Mouse (Mus musculus): ENCODE data around the gene Atp6v1a. TPM values are rescaled to one million over a fixed set of nuclear protein-coding genes. Genes with fewer than 3 reads are reported as not detected.
A peak's percentile ranks its signal among the peaks of the same experiment; 100 is the strongest.

Atp6v1a gene
- polyA plus RNA-seq (2016; fragmentation: Nextera tagmentation; extraction: Ambion mirVana), result 55.2 and 60.1 TPM in 2 replicates

GRCm38 (mm10) chr16:44139536-44140185, at the start of gene Atp6v1a, which contains the start of gene Naa50:
Gene Atp6v1a (minus strand): TSS chr16:44139705.
Gene Naa50 (plus strand): TSS chr16:44139830.
- peak within 1 kb of the TSS; percentile 94 for H3K4me3 ChIP-seq (replicated peaks)
- H3K36me3 ChIP-seq (replicated peaks), result no peaks in the 10 kb centered on the region
- under 1% methylated on average over 48 of the region's 71 CpGs for WGBS
- peak; percentile 92 for ATAC-seq (ENCODE audit: low FRiP score)
- H3K4me2 ChIP-seq, result peak within 1 kb of the TSS; percentile 88
- H3K9me3 ChIP-seq, result no peaks in the 10 kb centered on the region
- H3K4me1 ChIP-seq, result peaks cover 15% of the 10 kb centered on the region
- peak within 1 kb of the TSS; percentile 94 for H3K9ac ChIP-seq
- peak within 1 kb of the TSS; percentile 99 for H3K27ac ChIP-seq
- H3K27me3 ChIP-seq, result no peaks in the 10 kb centered on the region

DNA sequence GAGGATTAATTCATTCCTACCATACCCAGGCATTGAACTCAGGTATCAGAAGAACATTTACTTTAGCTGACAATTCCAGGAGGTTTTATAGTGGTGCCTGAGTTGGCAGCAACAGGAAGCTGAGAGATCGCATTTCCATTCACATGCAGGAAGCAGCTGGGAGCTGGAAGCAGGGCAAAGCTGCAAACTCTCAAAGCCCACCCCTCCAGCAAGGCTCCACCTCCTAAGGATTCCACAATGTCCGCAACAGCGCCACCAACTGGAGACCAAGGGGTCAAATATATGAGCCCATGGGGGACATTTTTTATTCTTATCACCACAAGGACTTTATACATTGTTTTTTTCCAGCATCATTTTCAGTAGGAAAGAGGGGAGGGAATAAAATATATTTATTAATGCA, 49.3 kb upstream of the Atp6v1a start:
- ATAC-seq (ENCODE audit: low FRiP score), result no peak
- 92% methylated on average over 3 of the region's 3 CpGs for WGBS
- Histone ChIP-seq H3K36me3 (replicated peaks) (peaks cover 4% of the 10 kb centered on the region), H3K9ac (no peak overlapping the region), H3K4me1 (no peaks in the 10 kb centered on the region), H3K4me3 (replicated peaks) (no peak overlapping the region), H3K27me3 (no peaks in the 10 kb centered on the region), H3K9me3 (no peaks in the 10 kb centered on the region), H3K27ac (no peak overlapping the region), H3K4me2 (no peak overlapping the region)

GRCm38 (mm10) chr16:44187172-44187571, 47.7 kb upstream of the Atp6v1a start:
- Histone ChIP-seq H3K4me1 (no peaks in the 10 kb centered on the region), H3K4me3 (replicated peaks) (no peak overlapping the region), H3K9ac (no peak overlapping the region), H3K9me3 (no peaks in the 10 kb centered on the region), H3K36me3 (replicated peaks) (peaks cover 4% of the 10 kb centered on the region), H3K4me2 (no peak overlapping the region), H3K27me3 (no peaks in the 10 kb centered on the region), H3K27ac (no peak overlapping the region)
- no peak for ATAC-seq (ENCODE audit: low FRiP score)
- WGBS, result 94% methylated on average over 4 of the region's 4 CpGs

GRCm38 (mm10) chr16:44184769-44185168, 45.3 kb upstream of the Atp6v1a start:
- no peaks in the 10 kb centered on the region for H3K4me1 ChIP-seq
- H3K36me3 ChIP-seq (replicated peaks), result peaks cover 7% of the 10 kb centered on the region
- no peaks in the 10 kb centered on the region for H3K9me3 ChIP-seq
- ATAC-seq (ENCODE audit: low FRiP score), result no peak
- WGBS, result 84% methylated on average over 3 of the region's 3 CpGs
- no peak overlapping the region for H3K27ac ChIP-seq
- no peak overlapping the region for H3K9ac ChIP-seq
- no peaks in the 10 kb centered on the region for H3K27me3 ChIP-seq
- no peak overlapping the region for H3K4me3 ChIP-seq (replicated peaks)
- no peak overlapping the region for H3K4me2 ChIP-seq

DNA sequence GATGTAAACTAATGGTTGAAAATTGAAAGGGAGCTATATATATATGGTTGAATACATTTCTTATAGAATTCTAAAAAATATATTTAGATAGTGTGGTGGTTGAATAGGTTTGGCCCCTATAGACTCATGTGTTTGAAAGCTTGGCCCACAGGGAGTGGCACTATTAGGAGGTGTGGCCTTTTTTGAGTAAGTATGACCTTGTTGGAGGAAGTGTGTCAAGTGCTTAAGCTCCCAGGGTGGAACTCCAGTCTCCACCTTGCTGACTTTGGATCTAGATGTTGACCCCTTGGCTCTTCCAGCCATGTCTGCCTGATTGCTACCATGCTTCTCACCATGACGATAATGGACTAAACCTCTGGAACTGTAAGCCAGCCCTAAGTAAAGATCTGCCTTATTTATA, 43.1 kb upstream of the Atp6v1a start:
- Histone ChIP-seq H3K9me3 (no peaks in the 10 kb centered on the region), H3K27me3 (no peaks in the 10 kb centered on the region), H3K4me1 (no peaks in the 10 kb centered on the region), H3K4me2 (no peak overlapping the region), H3K4me3 (replicated peaks) (no peak overlapping the region), H3K27ac (no peak overlapping the region), H3K9ac (no peak overlapping the region), H3K36me3 (replicated peaks) (peaks cover 3% of the 10 kb centered on the region; the same call in 1 of the 2 replicates)
- ATAC-seq (ENCODE audit: low FRiP score), result no peak
- WGBS, result 91% methylated on average over 1 of the region's 1 CpGs

- no peaks in the 10 kb centered on the region for H3K27me3 ChIP-seq
- no peaks in the 10 kb centered on the region for H3K9me3 ChIP-seq
- no peak for ATAC-seq (ENCODE audit: low FRiP score)
- peaks cover 3% of the 10 kb centered on the region; the same call in 1 of the 2 replicates for H3K36me3 ChIP-seq (replicated peaks)
- WGBS, result 79% methylated on average over 1 of the region's 1 CpGs
- H3K4me2 ChIP-seq, result no peak overlapping the region
- H3K4me3 ChIP-seq (replicated peaks), result no peak overlapping the region
- H3K9ac ChIP-seq, result no peak overlapping the region
- H3K27ac ChIP-seq, result no peak overlapping the region
- H3K4me1 ChIP-seq, result peaks cover 16% of the 10 kb centered on the region
Observed at GRCm38 (mm10) chr16:44178555-44178954, 39.0 kb upstream of the Atp6v1a start.

GRCm38 (mm10) chr16:44176511-44176910, 37.0 kb upstream of the Atp6v1a start:
- no peak overlapping the region for H3K4me2 ChIP-seq
- ATAC-seq (ENCODE audit: low FRiP score), result no peak
- H3K9ac ChIP-seq, result no peak overlapping the region
- no peak overlapping the region for H3K27ac ChIP-seq
- H3K4me1 ChIP-seq, result peaks cover 17% of the 10 kb centered on the region
- H3K36me3 ChIP-seq (replicated peaks), result peaks cover 3% of the 10 kb centered on the region; the same call in 1 of the 2 replicates
- 92% methylated on average over 2 of the region's 2 CpGs for WGBS
- H3K4me3 ChIP-seq (replicated peaks), result no peak overlapping the region
- no peaks in the 10 kb centered on the region for H3K27me3 ChIP-seq
- H3K9me3 ChIP-seq, result no peaks in the 10 kb centered on the region

DNA sequence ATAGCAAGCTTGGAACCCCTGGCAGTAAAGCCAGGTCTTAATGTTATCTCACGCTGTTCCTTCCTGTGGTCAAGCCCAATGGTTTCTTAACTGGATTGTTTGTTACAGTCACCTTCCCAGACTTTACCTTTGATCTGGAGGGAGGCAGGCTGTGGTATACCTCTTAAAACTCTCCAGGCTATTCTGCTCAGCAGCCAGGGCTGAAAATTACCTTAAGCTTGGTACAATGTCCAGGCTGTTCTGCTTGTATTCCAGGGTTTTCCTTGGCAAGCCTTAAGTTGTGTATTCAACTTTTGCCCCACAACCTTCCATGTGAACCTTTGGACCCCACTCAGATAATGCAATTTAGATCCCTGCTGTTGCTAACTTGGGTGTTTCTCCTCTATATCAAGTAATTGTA, 35.5 kb upstream of the Atp6v1a start:
- no peak overlapping the region for H3K27ac ChIP-seq
- H3K4me1 ChIP-seq, result peaks cover 17% of the 10 kb centered on the region
- no peaks in the 10 kb centered on the region for H3K27me3 ChIP-seq
- peak overlapping the region; percentile 29; the same call in 1 of the 2 replicates for H3K9ac ChIP-seq
- no peaks in the 10 kb centered on the region for H3K36me3 ChIP-seq (replicated peaks)
- no peak overlapping the region for H3K4me3 ChIP-seq (replicated peaks)
- WGBS, result 91% methylated on average over 1 of the region's 1 CpGs
- no peaks in the 10 kb centered on the region for H3K9me3 ChIP-seq
- ATAC-seq (ENCODE audit: low FRiP score), result no peak
- H3K4me2 ChIP-seq, result no peak overlapping the region

DNA sequence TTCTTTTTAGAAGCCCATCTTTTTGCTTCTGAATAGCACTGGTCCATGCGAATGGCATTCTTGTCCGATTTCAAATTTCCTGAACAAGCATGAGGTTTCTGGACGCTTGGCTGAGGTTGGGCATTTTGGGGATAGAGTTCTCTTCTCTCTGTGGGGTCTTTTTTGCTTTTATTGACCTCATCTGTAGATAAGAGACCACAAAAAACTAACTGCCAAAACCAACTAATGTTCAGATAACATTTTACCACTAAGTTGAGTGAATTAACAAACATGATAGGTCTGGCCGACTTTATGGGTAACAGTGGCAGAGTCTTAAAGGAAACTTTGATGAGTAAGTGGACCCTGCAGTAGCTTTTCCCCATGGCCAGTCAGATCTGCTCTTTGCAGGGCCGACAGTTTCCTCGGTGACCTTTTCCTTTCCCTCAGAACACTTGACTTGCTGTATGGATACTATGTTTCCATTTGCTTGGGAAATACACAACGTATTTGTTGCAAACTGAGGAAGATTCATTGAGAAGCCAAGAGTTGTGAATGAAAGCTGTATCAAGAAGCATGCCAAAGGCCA, 34.5 kb upstream of the Atp6v1a start:
- no peak for ATAC-seq (ENCODE audit: low FRiP score)
- peak overlapping the region; percentile 71 for H3K4me2 ChIP-seq
- no peaks in the 10 kb centered on the region for H3K9me3 ChIP-seq
- no peaks in the 10 kb centered on the region for H3K36me3 ChIP-seq (replicated peaks)
- peaks cover 17% of the 10 kb centered on the region for H3K4me1 ChIP-seq
- peak overlapping the region; percentile 98 for H3K4me3 ChIP-seq (replicated peaks)
- WGBS, result 24% methylated on average over 7 of the region's 7 CpGs
- H3K9ac ChIP-seq, result peak overlapping the region; percentile 98
- H3K27ac ChIP-seq, result 0 out of 2 replicates have a peak overlapping the region, but pooled peaks have one; percentile 89
- H3K27me3 ChIP-seq, result no peaks in the 10 kb centered on the region

GRCm38 (mm10) chr16:44173155-44173941, 33.8 kb upstream of the Atp6v1a start, which contains the start of gene Usf3:
Gene Usf3 (plus strand): TSS chr16:44173246.
- H3K4me3 ChIP-seq (replicated peaks), result peak within 1 kb of the TSS; percentile 98
- no peaks in the 10 kb centered on the region for H3K9me3 ChIP-seq
- H3K36me3 ChIP-seq (replicated peaks), result no peaks in the 10 kb centered on the region
- peaks cover 17% of the 10 kb centered on the region for H3K4me1 ChIP-seq
- H3K9ac ChIP-seq, result peak within 1 kb of the TSS; percentile 98
- H3K27ac ChIP-seq, result peak within 1 kb of the TSS; percentile 89
- peak; percentile 78 for ATAC-seq (ENCODE audit: low FRiP score)
- peak within 1 kb of the TSS; percentile 75 for H3K4me2 ChIP-seq
- H3K27me3 ChIP-seq, result no peaks in the 10 kb centered on the region
- 0% methylated on average over 44 of the region's 77 CpGs for WGBS

DNA sequence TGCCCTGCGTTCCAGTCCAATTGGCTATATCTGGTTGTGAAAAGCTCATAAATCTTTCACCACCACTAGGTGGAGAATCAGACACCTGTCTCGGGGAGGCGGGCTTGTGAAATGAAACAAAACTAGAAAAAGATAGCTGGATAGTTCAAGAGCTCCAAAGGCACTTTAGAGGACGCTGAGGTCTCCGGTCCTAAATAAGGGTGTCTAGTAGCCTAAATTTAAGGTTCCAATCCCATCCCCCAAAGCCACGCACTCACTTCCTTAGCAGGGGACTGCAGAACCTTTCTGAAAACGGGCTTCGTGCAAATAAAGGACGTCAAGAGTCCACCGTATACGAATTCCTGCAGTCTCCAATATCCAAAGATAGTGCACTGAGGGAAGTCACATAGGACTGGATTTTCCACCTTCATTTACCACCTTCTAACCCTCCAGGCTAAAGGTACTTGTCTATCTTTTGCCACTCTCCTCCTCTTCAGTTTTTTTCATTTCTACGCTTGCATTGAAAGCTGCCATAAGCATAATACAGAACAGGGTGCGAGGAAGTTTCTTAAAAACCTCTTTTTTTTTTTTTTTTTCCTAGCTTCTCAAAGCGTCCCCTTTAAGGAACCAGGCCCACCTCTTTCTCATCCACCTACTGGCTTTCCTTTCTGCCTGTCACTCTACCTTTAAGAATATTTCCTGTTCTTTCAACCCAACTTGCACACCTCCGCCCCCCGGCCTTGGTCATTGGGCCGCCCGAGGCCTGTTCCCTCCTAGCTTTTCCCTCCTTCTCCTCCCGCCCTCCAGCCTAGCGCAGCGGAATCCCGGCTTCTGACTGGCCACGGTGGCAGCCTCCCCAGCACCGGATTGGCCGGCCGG, 33.0 kb upstream of the Atp6v1a start:
- Histone ChIP-seq H3K27me3 (no peaks in the 10 kb centered on the region), H3K4me2 (peak overlapping the region; percentile 75), H3K9me3 (no peaks in the 10 kb centered on the region), H3K4me3 (replicated peaks) (peak overlapping the region; percentile 98), H3K27ac (peak overlapping the region; percentile 89), H3K9ac (peak overlapping the region; percentile 98), H3K4me1 (peaks cover 17% of the 10 kb centered on the region), H3K36me3 (replicated peaks) (no peaks in the 10 kb centered on the region)
- WGBS, result 1% methylated on average over 26 of the region's 26 CpGs
- peak; percentile 100 for ATAC-seq (ENCODE audit: low FRiP score)

All from forebrain, embryonic 12.5 days (tissue).